Mouse (Mus musculus): ENCODE results near the gene Zcwpw1.

GRCm38 (mm10) chr5:137788171-137788570 is 573 bp downstream of the Zcwpw1 start:
- no peak for TF ChIP-seq CTCF (IDR thresholded peaks at IDR 0.05; ENCODE audit: extremely low read depth, insufficient read depth, low read length)
- TF ChIP-seq POLR2A (IDR thresholded peaks at IDR 0.05; ENCODE audit: extremely low read depth, insufficient read depth, low read length), result no peak

All from cortical plate, adult 2 months (tissue).